12 mouse cellular contexts compared by ENCODE assay signal in the genomic region with DNA sequence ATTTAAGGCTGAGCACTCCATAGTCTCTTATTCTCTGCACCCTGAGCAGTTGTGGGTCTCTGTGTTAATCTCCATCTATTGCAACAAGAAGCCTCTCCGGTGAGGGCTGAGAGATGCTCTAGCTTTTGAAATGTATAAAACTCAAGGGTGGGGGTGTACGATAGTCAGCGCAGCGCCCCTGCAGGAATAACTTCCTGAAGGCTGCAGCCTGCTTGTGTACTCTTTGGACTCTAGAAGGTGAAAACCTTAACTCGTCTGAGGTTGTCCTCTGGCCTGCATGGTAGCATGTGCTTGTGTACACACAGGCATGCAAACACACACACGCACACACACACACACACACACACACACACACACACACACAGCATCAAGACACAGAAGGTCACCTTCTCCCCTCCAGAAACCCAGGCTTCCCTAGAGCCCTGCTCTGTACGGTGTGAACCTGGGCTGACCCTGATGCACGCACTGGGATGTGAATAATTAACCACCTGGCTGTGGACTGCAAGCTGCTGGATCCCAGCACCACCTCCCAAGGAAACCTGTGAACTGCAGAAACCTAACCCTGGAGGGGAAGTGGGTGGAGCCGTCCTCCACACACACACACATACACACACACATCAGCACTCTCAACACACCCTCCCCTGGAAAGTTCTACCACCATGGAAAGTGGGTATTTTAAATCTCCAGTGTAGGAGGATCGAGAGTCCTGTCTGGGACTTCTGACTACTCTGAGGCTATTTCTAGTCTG. TPM values are rescaled to one million over a fixed set of nuclear protein-coding genes. Genes with fewer than 3 reads are reported as not detected.
DNase-seq lines count a peak whose midpoint lies in the region; ATAC-seq lines count a peak whose summit lies in the region.
"Had no signal": no experiment of that assay in that cellular context is flagged by ENCODE, and none has a peak within 500 bp of the region (broad histone marks: within the 10 kb centered on the region; RNA-seq: fewer than 3 reads in every experiment).

No protein-coding gene starts in this region.

- H3K4me1 ChIP-seq in lung, embryonic 15.5 days = no peaks in the 10 kb centered on the region
- peaks cover 41% of the 10 kb centered on the region for H3K4me1 ChIP-seq in limb, embryonic 13.5 days

- H3K27me3 ChIP-seq in lung, embryonic 15.5 days = no peaks in the 10 kb centered on the region
- H3K27me3 ChIP-seq in limb, embryonic 13.5 days = no peaks in the 10 kb centered on the region
- H3K27me3 ChIP-seq: hindbrain, embryonic 12.5 days had no signal

- no peaks in the 10 kb centered on the region for H3K36me3 ChIP-seq in lung, embryonic 15.5 days
- H3K36me3 ChIP-seq in limb, embryonic 13.5 days = peaks cover 31% of the 10 kb centered on the region
- H3K36me3 ChIP-seq: hindbrain, embryonic 12.5 days had no signal

- DNase-seq in lung, postnatal 14 days = no peak
- peak; percentile 80 for DNase-seq in kidney, adult 18-20 months
- peak; percentile 43 for DNase-seq in telencephalon, adult 2 months (ENCODE audit: low read depth, low spot score)
- no peak for DNase-seq in urinary bladder, postnatal 10 days (ENCODE audit: low spot score)
- no peak for DNase-seq in layer of hippocampus, postnatal 25 days (ENCODE audit: extremely low spot score in 1 of 2, low spot score in 1 of 2)
- DNase-seq in embryo, embryonic 9.5 days (ENCODE audit: extremely low spot score) = no peak
- DNase-seq: midbrain, embryonic 14.5 days had no signal

- H3K9ac ChIP-seq in lung, embryonic 15.5 days = no peak overlapping the region
- no peak overlapping the region for H3K9ac ChIP-seq in limb, embryonic 13.5 days
- H3K9ac ChIP-seq: hindbrain, embryonic 12.5 days had no signal

- H3K4me2 ChIP-seq in lung, embryonic 15.5 days = no peak overlapping the region
- no peak overlapping the region for H3K4me2 ChIP-seq in limb, embryonic 13.5 days (replicated peaks)
- H3K4me2 ChIP-seq: hindbrain, embryonic 12.5 days had no signal

- WGBS in lung, embryonic 15.5 days = 42% methylated on average over 10 of the region's 10 CpGs
- 50% methylated on average over 10 of the region's 10 CpGs for WGBS in limb, embryonic 13.5 days

- peak; percentile 52 for ATAC-seq in lung, embryonic 15.5 days (ENCODE audit: borderline replicate concordance, extremely low read depth, low FRiP score, low TSS enrichment)
- ATAC-seq in limb, embryonic 13.5 days (ENCODE audit: low FRiP score, low read depth) = peak; percentile 45; the same call in 1 of the 2 replicates
- ATAC-seq: forebrain, embryonic 16.5 days had no signal

- no peak overlapping the region for H3K27ac ChIP-seq in lung, embryonic 15.5 days
- H3K27ac ChIP-seq in limb, embryonic 13.5 days = no peak overlapping the region; the same call in 1 of the 2 replicates
- H3K27ac ChIP-seq: hindbrain, embryonic 12.5 days; left cerebral cortex, adult 2 months had no signal

- no peaks in the 10 kb centered on the region for H3K9me3 ChIP-seq in lung, embryonic 15.5 days
- H3K9me3 ChIP-seq in limb, embryonic 13.5 days = peaks cover 10% of the 10 kb centered on the region; the same call in 1 of the 2 replicates

- H3K4me3 ChIP-seq in lung, embryonic 15.5 days = no peak overlapping the region
- H3K4me3 ChIP-seq in limb, embryonic 13.5 days = no peak overlapping the region
- H3K4me3 ChIP-seq: hindbrain, embryonic 12.5 days; left cerebral cortex, adult 2 months had no signal

RNA-seq across cellular contexts. Expression of gene Bmp7, which starts 39.0 kb away (rescaled TPM):
- 6.7 and 7.8 TPM in 2 replicates for polyA plus RNA-seq in lung, embryonic 15.5 days (2015; fragmentation: Nextera tagmentation; extraction: Ambion mirVana)
- polyA plus RNA-seq in limb, embryonic 13.5 days (2015; fragmentation: Nextera tagmentation; extraction: Ambion mirVana) = 32.5 and 33.7 TPM in 2 replicates
- 1 to 10 TPM; 4.2 to 4.4 TPM for total RNA-seq in layer of hippocampus, postnatal 25 days (2021)

Comparison
In these comparisons a context has a peak if more than half of its experiments do, and no peak if none do; other contexts are left out.
1. DNase-seq: peak in kidney, adult 18-20 months (single experiment) and telencephalon, adult 2 months (single experiment); none in lung, postnatal 14 days (single experiment), urinary bladder, postnatal 10 days (single experiment), layer of hippocampus, postnatal 25 days (0 of 2) and embryo, embryonic 9.5 days (single experiment).